Mouse (Mus musculus) liver, adult 2 months (tissue): ENCODE measurements at regions not wholly inside any gene's neighbourhood (a gene's known extent, or its start where the extent isn't known, plus 50 kb on each side); places are given as distances from the start of the nearest gene placed in this dataset.

ENCODE experiments used
- CTCF ChIP-seq: fragments of 200-500 bp; IDR thresholded peaks from 2 replicates; pipeline ENCODE4 v1.5.1; 2011; ENCODE audit warnings: low read depth, low read length, control low read depth
- POLR2A ChIP-seq: fragments of 200-500 bp; IDR thresholded peaks from 2 replicates; pipeline ENCODE4 v1.6.1; 2011; ENCODE audit warnings: low read length, control low read depth; ENCODE audit not compliant: insufficient read depth; ENCODE audit errors: extremely low read depth

GRCm38 (mm10) chr15:86773041-86773440 lies 558.8 kb downstream of the Tbc1d22a start:
- TF ChIP-seq CTCF: no peak
- TF ChIP-seq POLR2A: no peak
